Mouse (Mus musculus): ENCODE data around the gene St6galnac4. TPM values are rescaled to one million over a fixed set of nuclear protein-coding genes. Genes with fewer than 3 reads are reported as not detected.

Gene St6galnac4
- polyA plus RNA-seq, 1 experiment from 2014 or later, result 7.4 TPM

GRCm38 (mm10) chr2:32628729-32629128 lies 41.8 kb downstream of the St6galnac4 start:
- Histone ChIP-seq H3K4me1 (ENCODE audit: control insufficient read depth, low read depth, low read length) (peaks cover 9% of the 10 kb centered on the region), H3K9me3 (replicated peaks; ENCODE audit: control insufficient read depth, low read length) (no peaks in the 10 kb centered on the region), H3K27ac (ENCODE audit: low read length) (no peak overlapping the region), H3K4me2 (ENCODE audit: low read depth, low read length) (no peak overlapping the region), H3K9ac (ENCODE audit: low read depth, low read length) (no peak overlapping the region), H3K27me3 (ENCODE audit: control insufficient read depth, insufficient read depth, low read depth, low read length) (no peaks in the 10 kb centered on the region), H3K4me3 (ENCODE audit: low read depth, low read length) (no peak overlapping the region), H3K36me3 (ENCODE audit: control insufficient read depth, insufficient read depth) (no peaks in the 10 kb centered on the region)
- WGBS (ENCODE audit: insufficient replicate concordance), result 60% methylated on average over 5 of the region's 5 CpGs
- no peak for ATAC-seq (ENCODE audit: low read depth)

DNA sequence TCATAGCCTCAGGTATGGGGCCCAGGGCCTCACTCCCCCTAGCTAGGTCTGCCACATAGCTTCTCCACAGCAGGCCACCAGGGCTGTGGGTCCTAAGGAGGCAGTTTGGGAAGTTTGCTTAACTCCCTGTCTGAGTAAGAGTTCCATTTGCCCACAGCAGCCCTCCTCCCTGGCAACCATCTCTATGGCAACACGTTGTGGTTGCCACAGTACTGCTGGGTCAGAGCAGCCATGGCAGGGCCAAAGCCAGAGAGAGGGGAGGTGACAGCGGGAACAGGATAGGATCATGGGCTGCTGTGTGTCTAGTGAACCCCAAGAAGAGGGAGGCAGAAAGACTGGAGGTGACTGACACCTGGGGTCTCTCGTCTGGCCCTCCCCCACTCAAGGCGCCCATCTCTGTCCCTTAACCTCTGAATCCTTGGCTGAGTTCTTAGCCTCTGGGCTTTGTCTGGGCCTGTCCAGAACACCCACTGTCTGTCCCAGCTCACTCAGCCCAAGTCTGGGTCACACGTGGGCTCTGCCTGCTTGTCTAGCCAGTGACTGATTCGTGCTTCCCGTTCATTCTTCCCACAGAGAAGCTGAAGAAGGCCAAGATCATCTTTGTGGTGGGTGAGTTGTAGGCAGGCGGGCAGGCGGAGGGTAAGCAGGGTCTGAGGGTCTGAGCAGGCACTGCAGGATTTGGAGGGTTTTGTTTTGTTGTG lies 42.5 kb downstream of the St6galnac4 start:
- Histone ChIP-seq H3K4me2 (ENCODE audit: low read depth, low read length) (no peak overlapping the region), H3K9ac (ENCODE audit: low read depth, low read length) (no peak overlapping the region), H3K9me3 (replicated peaks; ENCODE audit: control insufficient read depth, low read length) (no peaks in the 10 kb centered on the region), H3K27ac (ENCODE audit: low read length) (no peak overlapping the region), H3K4me3 (ENCODE audit: low read depth, low read length) (no peak overlapping the region), H3K4me1 (ENCODE audit: control insufficient read depth, low read depth, low read length) (peaks cover 9% of the 10 kb centered on the region), H3K27me3 (ENCODE audit: control insufficient read depth, insufficient read depth, low read depth, low read length) (no peaks in the 10 kb centered on the region), H3K36me3 (ENCODE audit: control insufficient read depth, insufficient read depth) (no peaks in the 10 kb centered on the region)
- 53% methylated on average over 9 of the region's 9 CpGs for WGBS (ENCODE audit: insufficient replicate concordance)
- ATAC-seq (ENCODE audit: low read depth), result no peak

GRCm38 (mm10) chr2:32630036-32630435 lies 43.1 kb downstream of the St6galnac4 start:
- Histone ChIP-seq H3K4me1 (ENCODE audit: control insufficient read depth, low read depth, low read length) (peaks cover 9% of the 10 kb centered on the region), H3K9ac (ENCODE audit: low read depth, low read length) (no peak overlapping the region), H3K27ac (ENCODE audit: low read length) (no peak overlapping the region), H3K36me3 (ENCODE audit: control insufficient read depth, insufficient read depth) (no peaks in the 10 kb centered on the region), H3K4me2 (ENCODE audit: low read depth, low read length) (no peak overlapping the region), H3K4me3 (ENCODE audit: low read depth, low read length) (no peak overlapping the region), H3K9me3 (replicated peaks; ENCODE audit: control insufficient read depth, low read length) (no peaks in the 10 kb centered on the region), H3K27me3 (ENCODE audit: control insufficient read depth, insufficient read depth, low read depth, low read length) (no peaks in the 10 kb centered on the region)
- 73% methylated on average over 7 of the region's 9 CpGs for WGBS (ENCODE audit: insufficient replicate concordance)
- no peak for ATAC-seq (ENCODE audit: low read depth)

DNA sequence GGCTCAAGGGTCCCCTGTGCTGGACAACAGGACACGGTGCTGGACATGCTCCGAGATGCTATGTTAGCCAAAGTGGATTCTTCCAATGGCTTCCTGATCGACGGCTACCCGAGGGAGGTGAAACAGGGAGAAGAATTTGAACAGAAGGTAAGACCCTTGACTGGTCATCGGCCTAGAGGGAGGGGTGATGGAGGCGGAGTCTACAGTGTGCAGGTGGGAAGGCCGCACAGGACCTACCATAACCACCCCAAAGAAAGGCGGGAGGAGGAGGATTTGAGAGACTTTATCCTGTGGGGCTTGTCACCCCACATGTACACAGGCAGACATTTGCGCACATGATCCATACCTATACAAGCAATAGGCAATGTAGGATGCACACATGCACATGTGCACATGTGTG lies 44.2 kb downstream of the St6galnac4 start:
- H3K27me3 ChIP-seq (ENCODE audit: control insufficient read depth, insufficient read depth, low read depth, low read length), result no peaks in the 10 kb centered on the region
- H3K4me1 ChIP-seq (ENCODE audit: control insufficient read depth, low read depth, low read length), result peaks cover 1% of the 10 kb centered on the region; the same call in 1 of the 2 replicates
- no peaks in the 10 kb centered on the region for H3K9me3 ChIP-seq (replicated peaks; ENCODE audit: control insufficient read depth, low read length)
- no peak overlapping the region for H3K9ac ChIP-seq (ENCODE audit: low read depth, low read length)
- no peak overlapping the region for H3K4me2 ChIP-seq (ENCODE audit: low read depth, low read length)
- no peaks in the 10 kb centered on the region for H3K36me3 ChIP-seq (ENCODE audit: control insufficient read depth, insufficient read depth)
- H3K27ac ChIP-seq (ENCODE audit: low read length), result no peak overlapping the region
- WGBS (ENCODE audit: insufficient replicate concordance), result 79% methylated on average over 10 of the region's 10 CpGs
- ATAC-seq (ENCODE audit: low read depth), result no peak
- no peak overlapping the region for H3K4me3 ChIP-seq (ENCODE audit: low read depth, low read length)

DNA sequence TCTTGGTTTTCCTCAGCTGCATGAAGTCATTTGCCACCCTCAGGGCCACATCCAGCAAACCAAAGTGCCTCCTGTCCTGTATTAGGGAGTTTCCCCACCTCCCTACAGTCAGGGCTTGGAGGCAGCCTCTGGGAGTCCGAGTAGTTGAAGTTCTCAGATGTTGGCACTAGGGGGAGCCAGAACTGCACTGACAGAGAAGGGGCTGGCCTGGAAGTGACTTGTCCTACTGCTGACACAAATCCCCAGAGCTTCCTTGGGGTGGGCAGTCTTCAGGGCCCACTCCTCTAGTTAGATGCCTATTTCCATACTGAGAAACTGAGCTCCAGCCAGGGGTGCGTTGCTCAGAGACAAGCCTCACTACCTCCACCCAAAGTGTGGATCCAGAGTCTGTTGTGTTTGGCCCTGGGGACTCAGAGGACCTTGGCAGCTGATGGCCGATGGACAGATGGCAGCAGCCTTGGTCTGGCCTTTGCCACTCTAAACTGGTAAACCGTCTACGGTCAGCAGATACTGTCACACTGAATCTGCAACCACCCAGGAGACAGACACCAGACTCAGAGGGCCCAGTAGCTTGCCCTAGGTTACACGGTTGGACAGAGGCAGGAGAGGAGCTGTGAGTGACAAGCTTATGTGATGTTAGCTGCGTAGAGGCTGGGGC lies 45.0 kb downstream of the St6galnac4 start:
- ATAC-seq (ENCODE audit: low read depth), result peak; percentile 70
- Histone ChIP-seq H3K4me3 (ENCODE audit: low read depth, low read length) (no peak overlapping the region), H3K36me3 (ENCODE audit: control insufficient read depth, insufficient read depth) (no peaks in the 10 kb centered on the region), H3K27me3 (ENCODE audit: control insufficient read depth, insufficient read depth, low read depth, low read length) (no peaks in the 10 kb centered on the region), H3K9me3 (replicated peaks; ENCODE audit: control insufficient read depth, low read length) (no peaks in the 10 kb centered on the region), H3K9ac (ENCODE audit: low read depth, low read length) (no peak overlapping the region), H3K27ac (ENCODE audit: low read length) (no peak overlapping the region), H3K4me2 (ENCODE audit: low read depth, low read length) (no peak overlapping the region), H3K4me1 (ENCODE audit: control insufficient read depth, low read depth, low read length) (no peaks in the 10 kb centered on the region)
- 41% methylated on average over 7 of the region's 7 CpGs for WGBS (ENCODE audit: insufficient replicate concordance)

DNA sequence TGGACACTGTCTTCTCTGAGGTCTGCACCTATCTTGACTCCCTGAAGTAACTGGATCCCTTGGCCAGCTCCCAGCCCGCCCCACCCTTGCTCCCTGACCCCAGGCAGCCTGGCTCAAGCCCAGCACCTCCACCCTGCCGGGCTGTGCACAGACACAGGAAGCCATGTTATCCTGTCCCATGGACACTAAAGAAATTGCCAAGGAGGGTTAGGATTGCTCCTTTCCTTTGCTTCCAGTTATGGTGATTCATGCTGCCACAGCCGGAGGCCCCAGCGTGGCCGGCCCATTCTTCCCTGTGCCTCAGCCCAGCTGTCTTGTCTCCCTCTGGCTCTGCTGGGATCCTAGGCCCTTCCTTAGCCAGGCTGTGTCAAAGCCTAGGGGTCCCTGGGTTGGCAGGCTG lies 46.8 kb downstream of the St6galnac4 start:
- Histone ChIP-seq H3K4me3 (ENCODE audit: low read depth, low read length) (no peak overlapping the region), H3K36me3 (ENCODE audit: control insufficient read depth, insufficient read depth) (no peaks in the 10 kb centered on the region), H3K4me2 (ENCODE audit: low read depth, low read length) (no peak overlapping the region), H3K27ac (ENCODE audit: low read length) (no peak overlapping the region), H3K9ac (ENCODE audit: low read depth, low read length) (no peak overlapping the region), H3K9me3 (replicated peaks; ENCODE audit: control insufficient read depth, low read length) (no peaks in the 10 kb centered on the region), H3K4me1 (ENCODE audit: control insufficient read depth, low read depth, low read length) (peaks cover 6% of the 10 kb centered on the region), H3K27me3 (ENCODE audit: control insufficient read depth, insufficient read depth, low read depth, low read length) (no peaks in the 10 kb centered on the region)
- 79% methylated on average over 5 of the region's 5 CpGs for WGBS (ENCODE audit: insufficient replicate concordance)
- no peak for ATAC-seq (ENCODE audit: low read depth)

DNA sequence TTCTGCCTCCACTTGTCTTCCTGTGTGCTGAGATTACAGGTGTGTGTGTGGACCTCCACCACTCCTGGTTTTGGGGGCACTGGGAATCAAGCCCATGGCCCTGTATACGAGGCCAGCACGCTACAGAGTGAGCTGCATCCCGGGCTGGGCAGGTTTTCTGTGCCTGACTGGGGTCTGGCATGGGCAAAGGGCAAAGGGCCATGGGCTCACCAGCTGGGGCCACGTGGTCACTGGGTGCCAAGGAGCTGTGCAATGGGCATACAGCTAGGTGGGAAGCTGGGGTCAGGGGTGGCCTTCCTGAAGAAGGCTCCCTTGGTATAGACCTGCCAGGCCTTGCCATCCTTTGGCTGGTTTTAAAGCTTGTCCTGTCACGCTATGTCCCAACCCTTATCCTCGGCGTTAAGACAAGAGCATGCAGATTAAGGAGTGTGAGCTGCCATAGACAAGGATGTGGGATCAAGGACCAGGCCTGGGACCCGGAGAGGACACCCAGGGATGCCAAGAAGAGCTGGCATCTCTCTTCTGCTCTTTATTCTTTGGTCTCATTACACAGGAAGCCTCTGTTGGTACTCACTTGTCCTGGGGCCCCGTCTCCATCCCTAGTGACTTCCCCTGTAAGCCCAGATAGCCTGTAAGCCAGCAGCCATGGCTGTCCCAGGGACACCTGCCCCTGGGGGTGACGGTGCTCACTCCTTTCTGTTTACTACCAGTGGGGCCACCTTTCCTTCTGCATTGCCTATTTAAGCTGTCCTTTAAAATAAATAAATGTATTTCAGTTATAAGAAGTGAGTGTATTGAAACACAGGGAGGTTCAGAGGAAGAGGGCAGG lies 47.6 kb downstream of the St6galnac4 start:
- no peak overlapping the region for H3K4me3 ChIP-seq (ENCODE audit: low read depth, low read length)

GRCm38 (mm10) chr2:32636617-32637016 lies 49.7 kb downstream of the St6galnac4 start:
- no peak overlapping the region for H3K4me3 ChIP-seq (ENCODE audit: low read depth, low read length)
- no peaks in the 10 kb centered on the region for H3K36me3 ChIP-seq (ENCODE audit: control insufficient read depth, insufficient read depth)
- no peak overlapping the region for H3K4me2 ChIP-seq (ENCODE audit: low read depth, low read length)
- H3K27ac ChIP-seq (ENCODE audit: low read length), result no peak overlapping the region
- ATAC-seq (ENCODE audit: low read depth), result no peak
- H3K4me1 ChIP-seq (ENCODE audit: control insufficient read depth, low read depth, low read length), result peaks cover 6% of the 10 kb centered on the region
- H3K27me3 ChIP-seq (ENCODE audit: control insufficient read depth, insufficient read depth, low read depth, low read length), result no peaks in the 10 kb centered on the region
- 71% methylated on average over 7 of the region's 7 CpGs for WGBS (ENCODE audit: insufficient replicate concordance)
- H3K9ac ChIP-seq (ENCODE audit: low read depth, low read length), result no peak overlapping the region
- H3K9me3 ChIP-seq (replicated peaks; ENCODE audit: control insufficient read depth, low read length), result no peaks in the 10 kb centered on the region

More for the DNA sequence above, 47.6 kb downstream of the St6galnac4 start:
- Histone ChIP-seq H3K9ac (ENCODE audit: low read depth, low read length) (no peak overlapping the region), H3K4me1 (ENCODE audit: control insufficient read depth, low read depth, low read length) (peaks cover 6% of the 10 kb centered on the region), H3K9me3 (replicated peaks; ENCODE audit: control insufficient read depth, low read length) (no peaks in the 10 kb centered on the region), H3K27me3 (ENCODE audit: control insufficient read depth, insufficient read depth, low read depth, low read length) (no peaks in the 10 kb centered on the region), H3K27ac (ENCODE audit: low read length) (no peak overlapping the region), H3K4me2 (ENCODE audit: low read depth, low read length) (no peak overlapping the region), H3K36me3 (ENCODE audit: control insufficient read depth, insufficient read depth) (no peaks in the 10 kb centered on the region)
- no peak for ATAC-seq (ENCODE audit: low read depth)
- WGBS (ENCODE audit: insufficient replicate concordance), result 63% methylated on average over 10 of the region's 10 CpGs

Data from liver, embryonic 16.5 days (tissue).